Mouse (Mus musculus) layer of hippocampus, postnatal 10 days (tissue): ENCODE measurements around the gene Dock8. TPM values are rescaled to one million over a fixed set of nuclear protein-coding genes. Genes with fewer than 3 reads are reported as not detected.

Experiments used
- DNase-seq, 2 experiments: peaks; one replicate each; pipeline ENCODE4 v3.0.0; 2021; ENCODE audit warnings: low spot score in 2 of 2
- long read RNA-seq: library from polyadenylated mRNA; stranded (forward); transcript quantifications from one replicate; pipeline ENCODE4 v2.0.0, GENCODE M21; 2023
- total RNA-seq, 2 experiments: library from RNA; stranded (reverse); gene quantifications; 2 replicates each; pipeline ENCODE4 v1.2.3; 2021

Dock8 gene
- 1 to 10 TPM; 2.5 to 4.2 TPM for total RNA-seq
- long read RNA-seq, partial matches to known transcripts, result 2 of 2 reads
- long read RNA-seq, other reads (novel, unspliced or antisense), result 0 of 2 reads

DNA sequence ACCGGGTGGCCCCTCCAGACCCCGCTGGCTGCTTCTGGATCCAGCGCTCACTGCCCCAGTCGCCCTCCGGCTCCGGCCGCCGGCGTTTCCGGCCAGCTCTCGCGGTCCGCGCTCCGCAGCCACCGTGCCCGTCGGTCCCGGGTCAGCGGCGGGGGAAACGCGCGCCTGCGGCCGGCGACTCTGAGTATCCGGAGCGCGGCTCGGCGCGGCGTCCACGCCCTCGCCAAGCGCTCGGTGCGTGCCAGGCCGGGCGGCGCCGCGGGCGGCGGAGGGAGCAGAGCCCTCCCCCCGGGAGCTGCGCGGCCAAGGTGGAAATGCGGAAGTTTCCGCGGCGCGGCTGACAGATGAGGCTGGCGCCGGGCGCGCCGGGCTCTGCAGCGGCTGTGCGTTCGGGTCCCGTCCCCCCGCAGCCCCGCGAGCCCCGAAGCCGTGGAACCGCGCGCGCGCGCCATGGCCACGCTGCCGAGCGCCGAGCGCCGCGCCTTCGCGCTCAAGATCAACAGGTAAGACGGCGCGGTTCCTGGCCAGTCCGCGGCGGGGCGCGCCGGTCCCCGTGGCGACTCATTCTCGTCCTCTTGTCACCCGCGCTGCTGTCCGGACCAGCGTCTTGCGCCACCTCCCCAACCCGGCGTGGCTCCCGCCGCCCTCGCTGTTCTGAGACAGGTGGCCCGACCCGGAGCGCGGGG is at the start of gene Dock8:
Dock8 (plus strand) TSS at position 334 of the 686 bp plus-strand sequence.
- peak; percentile 25 to 57 for DNase-seq

- DNase-seq, result no peak
Measured at GRCm38 (mm10) chr19:24958531-24958930, 40.8 kb upstream of the Dock8 start.

- peak; percentile 97 to 98 for DNase-seq
Measured at GRCm38 (mm10) chr19:24961172-24961962, 38.0 kb upstream of the Dock8 start, which contains the start of gene Cbwd1. TSS of gene Cbwd1 (minus strand) at chr19:24961610.

DNA sequence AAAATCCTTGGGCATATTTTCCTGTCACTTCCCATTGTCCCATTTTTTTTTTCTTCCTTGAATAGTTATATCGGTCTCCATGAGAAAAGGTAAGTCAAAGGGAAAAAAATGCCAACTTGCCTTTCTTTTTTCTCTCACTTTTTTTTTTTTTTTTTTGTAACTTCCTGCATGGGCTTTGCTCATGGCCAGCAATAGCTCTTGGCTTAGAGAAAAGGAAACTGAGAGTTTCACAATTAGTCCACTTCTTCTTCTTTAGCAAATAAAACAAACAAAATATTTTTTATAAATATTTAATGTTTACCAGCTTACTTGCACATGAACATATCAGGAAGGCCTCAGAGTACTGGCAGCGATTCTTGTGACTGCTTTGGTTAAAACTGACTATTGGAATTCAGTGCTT is 33.1 kb upstream of the Dock8 start:
- no peak for DNase-seq

GRCm38 (mm10) chr19:24966941-24967340 is 32.4 kb upstream of the Dock8 start:
- no peak for DNase-seq

- DNase-seq, result no peak
Measured at GRCm38 (mm10) chr19:24971307-24971706, 28.0 kb upstream of the Dock8 start.

- DNase-seq, result no peak
Measured at GRCm38 (mm10) chr19:24972701-24973390, 26.5 kb upstream of the Dock8 start.

DNA sequence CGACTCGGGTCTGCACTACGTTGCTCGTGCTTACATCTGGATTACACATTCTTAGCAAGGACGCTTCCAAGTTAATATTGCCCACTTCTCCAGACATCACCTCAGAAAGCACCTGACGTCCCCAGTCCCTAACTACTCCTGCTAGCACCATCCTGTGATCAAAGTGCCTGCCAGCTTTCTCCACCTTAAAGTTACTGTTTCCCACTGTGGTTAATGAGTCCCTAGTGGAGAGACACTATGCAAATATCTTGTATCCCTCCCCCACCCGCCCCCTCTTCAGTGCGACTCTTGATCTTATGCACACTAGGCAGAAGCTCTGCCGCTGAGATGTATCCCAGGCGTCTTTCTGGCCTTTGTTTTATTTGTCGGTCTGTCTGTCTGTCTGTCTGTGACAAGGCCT is 21.3 kb upstream of the Dock8 start:
- DNase-seq, result no peak

DNA sequence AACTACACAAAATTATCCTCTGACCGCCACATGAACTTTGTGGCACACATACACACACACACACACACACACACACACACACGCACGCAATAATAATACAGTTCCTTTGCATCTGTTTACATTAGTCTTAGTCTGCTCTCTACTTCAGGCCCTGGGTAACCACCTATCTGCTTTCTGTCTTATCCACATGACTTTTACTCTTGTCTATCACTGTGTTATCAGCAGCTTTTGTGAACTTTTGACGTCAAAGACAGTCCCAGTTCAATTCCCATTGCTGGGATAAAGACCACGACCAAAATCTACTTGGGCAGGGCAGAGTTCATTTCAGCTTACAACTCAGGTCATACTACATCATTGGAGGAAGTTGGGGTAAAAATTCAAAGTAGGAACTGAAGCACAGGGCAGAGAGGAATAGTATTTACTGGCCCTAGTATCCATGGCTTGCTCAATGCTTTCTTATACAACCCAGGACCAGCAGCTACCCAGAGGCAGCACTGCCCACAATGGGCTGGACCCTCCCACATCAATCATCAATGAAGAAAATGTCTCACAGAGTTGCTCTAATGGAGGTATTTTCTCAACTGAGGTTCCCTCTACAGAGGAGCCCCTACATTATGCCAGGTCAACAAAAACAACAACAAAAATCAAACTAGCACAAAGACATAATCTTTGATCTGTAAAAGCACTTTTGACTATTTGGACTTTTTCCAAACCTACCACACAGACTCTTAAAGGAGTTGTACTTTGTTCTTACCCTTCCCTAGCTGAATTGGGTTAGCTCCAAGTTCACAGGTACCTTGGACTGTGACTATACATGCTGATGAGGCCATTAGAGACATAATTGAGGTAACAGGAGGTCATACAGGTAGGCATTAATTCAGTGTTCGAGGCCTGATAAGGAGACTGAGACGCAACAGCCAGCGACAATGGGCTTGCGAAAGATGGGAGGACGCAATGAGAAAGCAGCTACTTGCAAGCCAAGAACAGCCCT is 20.2 kb upstream of the Dock8 start:
- no peak for DNase-seq

- peak; percentile 31 to 37 for DNase-seq
Measured at GRCm38 (mm10) chr19:24981294-24981693, 18.0 kb upstream of the Dock8 start.

DNA sequence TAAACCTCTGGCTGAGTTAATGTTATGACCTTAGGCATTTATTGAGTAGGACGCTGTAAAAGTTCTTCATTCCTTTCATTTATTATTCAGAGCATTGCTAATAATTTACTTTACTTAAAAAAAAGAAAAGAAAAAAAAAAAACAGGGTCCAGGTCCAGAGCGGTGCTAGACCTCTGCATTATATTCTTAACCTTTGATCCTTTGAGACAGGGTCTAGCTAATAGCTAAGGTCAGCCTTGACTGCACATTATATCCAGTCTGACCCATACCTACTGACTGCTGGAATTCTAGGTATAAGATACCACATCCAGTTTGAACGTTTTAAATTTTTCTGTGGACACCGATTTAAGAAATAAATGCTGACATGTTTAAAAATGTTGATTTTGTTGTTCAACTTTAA is 16.3 kb upstream of the Dock8 start:
- no peak for DNase-seq

- DNase-seq, result no peak
Measured at GRCm38 (mm10) chr19:24983857-24984498, 15.4 kb upstream of the Dock8 start.

DNA sequence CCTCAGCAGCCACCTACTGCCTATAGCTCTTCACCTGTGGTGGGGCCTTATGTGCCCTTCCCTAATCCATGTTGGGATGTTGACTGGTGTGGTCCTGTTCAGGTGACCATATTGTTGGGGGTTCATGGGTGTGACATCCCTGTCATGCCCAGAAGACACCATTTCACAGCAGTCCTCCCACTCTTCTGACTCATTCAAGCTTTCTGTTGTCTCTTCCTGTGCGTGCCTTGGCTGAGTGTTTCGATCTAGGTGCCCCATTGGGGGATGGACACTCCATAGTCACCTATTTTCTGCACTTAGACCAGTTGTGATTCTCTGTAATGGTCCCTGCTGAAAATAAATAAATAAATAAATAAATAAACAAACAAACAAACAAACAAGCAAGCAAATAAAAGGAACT is 14.3 kb upstream of the Dock8 start:
- DNase-seq, result no peak

GRCm38 (mm10) chr19:24987355-24987754 is 12.0 kb upstream of the Dock8 start:
- DNase-seq, result no peak

GRCm38 (mm10) chr19:24988831-24989230 is 10.5 kb upstream of the Dock8 start:
- DNase-seq, result no peak

GRCm38 (mm10) chr19:24990138-24990822 is 9.1 kb upstream of the Dock8 start:
- DNase-seq, result no peak

GRCm38 (mm10) chr19:24993526-24993925 is 5.8 kb upstream of the Dock8 start:
- no peak for DNase-seq

- no peak for DNase-seq
Measured at GRCm38 (mm10) chr19:24994900-24995299, 4.4 kb upstream of the Dock8 start.
